Comparison of ENCODE assay signal across 11 mouse cellular contexts in genomic region chr1:75292476-75293330, GRCm38 (mm10). TPM values are rescaled to one million over a fixed set of nuclear protein-coding genes. Genes with fewer than 3 reads are reported as not detected.
DNase-seq lines count a peak whose midpoint lies in the region; ATAC-seq and TF ChIP-seq lines count a peak whose summit lies in the region.
"Had no signal": no experiment of that assay in that cellular context is flagged by ENCODE, and none has a peak within 500 bp of the region (broad histone marks: within the 10 kb centered on the region; RNA-seq: fewer than 3 reads in every experiment).

No protein-coding gene starts in this region.

- POLR2A ChIA-PET in Patski (lab: Charles Lee), result no interaction called here

- H3K27me3 ChIP-seq in kidney, adult 2 months (replicated peaks; ENCODE audit: control insufficient read depth, insufficient read depth, low read length), result no peaks in the 10 kb centered on the region
- no peaks in the 10 kb centered on the region for H3K27me3 ChIP-seq in Patski
- H3K27me3 ChIP-seq: lung, embryonic 15.5 days had no signal

- peak; percentile 6 for DNase-seq in kidney, adult 2 months
- DNase-seq in kidney, adult 18-20 months, result no peak
- DNase-seq in 3T3-L1 (ENCODE audit: low read depth, low spot score), result peak; percentile 83
- DNase-seq in Patski (ENCODE audit: low read depth, low spot score), result peak; percentile 27
- peak; percentile 9 to 24 for DNase-seq in heart, postnatal 14 days
- DNase-seq in natural killer cell, adult 2 months (ENCODE audit: low spot score in 2 of 2), result no peak
- no peak for DNase-seq in left cerebral cortex, postnatal 14 days (ENCODE audit: low spot score in 2 of 2)
- DNase-seq: gastrocnemius, postnatal 14 days; layer of hippocampus, postnatal 36 days; thymus, postnatal 4 days had no signal

- no peaks in the 10 kb centered on the region for H3K4me1 ChIP-seq in kidney, adult 2 months (ENCODE audit: control insufficient read depth, insufficient read depth, low read length)

- in situ Hi-C loops in Patski (cut with MboI; ENCODE audit: low pct_unique_long_range_greater_than_20kb), result no loop called here

- no peaks in the 10 kb centered on the region for H3K36me3 ChIP-seq in kidney, adult 2 months (ENCODE audit: control insufficient read depth, insufficient read depth, low read length)
- H3K36me3 ChIP-seq: lung, embryonic 15.5 days had no signal

- no peak overlapping the region for H3K4me3 ChIP-seq in kidney, adult 2 months (ENCODE audit: insufficient read depth, low read depth, low read length)
- H3K4me3 ChIP-seq: lung, embryonic 15.5 days had no signal

- TF ChIP-seq POLR2A in kidney, adult 2 months (IDR thresholded peaks at IDR 0.05; ENCODE audit: low read depth, low read length), result no peak

- intact Hi-C loops in heart, postnatal 14 days (cut with DNase I), result no loop called here
- intact Hi-C loops in left cerebral cortex, postnatal 14 days (cut with DNase I), result loop anchor here (5.0 to 10.0 kb wide), 2 partner anchors 35 to 68 kb away; no protein-coding TSS in a partner anchor

- WGBS in kidney, adult 2 months, result 36% methylated on average over 12 of the region's 12 CpGs

- no peak for TF ChIP-seq CTCF in kidney, adult 2 months (conservative IDR thresholded peaks at IDR 0.05; ENCODE audit: insufficient read depth, insufficient read length, low read depth, low read length)
- no peak for TF ChIP-seq CTCF in Patski (IDR thresholded peaks at IDR 0.05)

- H3K27ac ChIP-seq in kidney, adult 2 months (ENCODE audit: insufficient read depth, low read depth, low read length), result peak overlapping the region; percentile 8; the same call in 1 of the 2 replicates
- H3K27ac ChIP-seq: lung, embryonic 15.5 days had no signal

- peak; percentile 87 for ATAC-seq in Patski

- CTCF ChIA-PET in Patski (lab: Charles Lee), result interaction anchor here (1.3 kb wide), 1 partner anchor 13 kb away, joined by 3 read pairs; no protein-coding TSS in a partner anchor

RNA-seq across cellular contexts. Expression of gene Resp18, which starts 14.5 kb away (rescaled TPM):
- polyA plus RNA-seq in kidney, adult 2 months (2012; rRNA removed), result 0.24 and 0.41 TPM in 2 replicates
- polyA plus RNA-seq in Patski (2021), result not detected
- total RNA-seq in heart, postnatal 14 days (2021), result not detected
- total RNA-seq in left cerebral cortex, postnatal 14 days (2021), result 10 to 100 TPM; 69.0 to 98.8 TPM
- total RNA-seq: gastrocnemius, postnatal 14 days had no signal

RNA-seq across cellular contexts. Expression of gene Dnpep, which starts 25.1 kb away (rescaled TPM):
- 117 and 124 TPM in 2 replicates for polyA plus RNA-seq in kidney, adult 2 months (2012; rRNA removed)
- polyA plus RNA-seq in Patski (2021), result 151 TPM
- total RNA-seq in heart, postnatal 14 days (2021), result 10 to 100 TPM; 85.6 to 88.5 TPM
- total RNA-seq in left cerebral cortex, postnatal 14 days (2021), result 10 to 100 TPM; 60.1 to 60.8 TPM

RNA-seq across cellular contexts. Expression of gene Ptprn, which starts 28.4 kb away (rescaled TPM):
- 0.53 and 0.81 TPM in 2 replicates for polyA plus RNA-seq in kidney, adult 2 months (2012; rRNA removed)
- 0.33 TPM for polyA plus RNA-seq in Patski (2021)
- total RNA-seq in heart, postnatal 14 days (2021), result under 1 TPM; 0.44 to 0.60 TPM
- total RNA-seq in left cerebral cortex, postnatal 14 days (2021), result 100 to 1,000 TPM; 376 to 396 TPM

RNA-seq across cellular contexts. Expression of gene Dnajb2, which starts 56.5 kb away (rescaled TPM):
- polyA plus RNA-seq in kidney, adult 2 months (2012; rRNA removed), result 41.1 and 42.6 TPM in 2 replicates
- 54.1 TPM for polyA plus RNA-seq in Patski (2021)
- total RNA-seq in heart, postnatal 14 days (2021), result 10 to 100 TPM; 66.4 to 74.6 TPM
- total RNA-seq in left cerebral cortex, postnatal 14 days (2021), result 10 to 100 TPM; 76.5 to 80.2 TPM

Comparison
In these comparisons a context has a peak if more than half of its experiments do, and no peak if none do; other contexts are left out.
1. DNase-seq: peak in kidney, adult 2 months (single experiment), 3T3-L1 (single experiment), Patski (single experiment) and heart, postnatal 14 days (2 of 2); none in kidney, adult 18-20 months (single experiment), natural killer cell, adult 2 months (0 of 2) and left cerebral cortex, postnatal 14 days (0 of 2).
2. RNA of gene Resp18, which starts 14.5 kb away (total RNA-seq): 69.0 to 98.8 TPM in left cerebral cortex, postnatal 14 days; not detected in heart, postnatal 14 days; every median in the first group is over 10 times any median in the second.
3. RNA of gene Ptprn, which starts 28.4 kb away (total RNA-seq): 376 to 396 TPM in left cerebral cortex, postnatal 14 days; 0.44 to 0.60 TPM in heart, postnatal 14 days; every median in the first group is over 100 times any median in the second.